In the genomic region with DNA sequence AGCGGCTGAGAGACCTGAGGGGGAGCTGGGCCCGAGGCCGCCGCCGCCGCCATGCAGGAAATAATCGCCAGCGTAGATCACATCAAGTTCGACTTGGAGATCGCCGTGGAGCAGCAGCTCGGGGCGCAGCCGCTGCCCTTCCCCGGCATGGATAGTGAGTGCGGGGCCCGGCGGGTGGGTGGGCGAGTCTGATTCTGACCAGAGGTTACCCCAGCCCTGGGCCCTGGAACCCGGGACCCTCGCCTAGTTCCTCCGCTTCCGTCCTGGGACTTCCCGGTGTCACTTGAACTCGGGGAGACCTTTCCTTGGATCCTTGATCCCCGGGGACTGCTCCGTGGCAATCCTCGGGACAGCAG, we compare ENCODE assay signal across 7 mouse cellular contexts. TPM values are rescaled to one million over a fixed set of nuclear protein-coding genes. Genes with fewer than 3 reads are reported as not detected.
DNase-seq lines count a peak whose midpoint lies in the region; ATAC-seq and TF ChIP-seq lines count a peak whose summit lies in the region.

No protein-coding gene starts in this region.

- TF ChIP-seq CTCF in small intestine, adult 2 months (IDR thresholded peaks at IDR 0.05; ENCODE audit: extremely low read depth, insufficient read length, insufficient replicate concordance, low read depth, low read length), result no peak

- no peaks in the 10 kb centered on the region for H3K9me3 ChIP-seq in lung, embryonic 15.5 days
- no peaks in the 10 kb centered on the region for H3K9me3 ChIP-seq in erythroblast, embryonic 14.5 days (ENCODE audit: control insufficient read depth, low read length)
- H3K9me3 ChIP-seq in limb, embryonic 12.5 days, result no peaks in the 10 kb centered on the region

- no peaks in the 10 kb centered on the region for H3K27me3 ChIP-seq in lung, embryonic 15.5 days
- no peaks in the 10 kb centered on the region for H3K27me3 ChIP-seq in erythroblast, embryonic 14.5 days (ENCODE audit: control insufficient read depth)
- no peaks in the 10 kb centered on the region for H3K27me3 ChIP-seq in limb, embryonic 12.5 days
- H3K27me3 ChIP-seq in small intestine, adult 2 months (ENCODE audit: control insufficient read depth, insufficient read depth, low read length), result no peaks in the 10 kb centered on the region

- H3K4me3 ChIP-seq in lung, embryonic 15.5 days, result peak overlapping the region; percentile 78
- H3K4me3 ChIP-seq in erythroblast, embryonic 14.5 days (replicated peaks), result peak overlapping the region; percentile 87
- H3K4me3 ChIP-seq in limb, embryonic 12.5 days (replicated peaks), result peak overlapping the region; percentile 95
- peak overlapping the region; percentile 91 for H3K4me3 ChIP-seq in small intestine, adult 2 months (ENCODE audit: low read depth, low read length)

- H3K4me1 ChIP-seq in lung, embryonic 15.5 days, result peaks cover 27% of the 10 kb centered on the region
- H3K4me1 ChIP-seq in erythroblast, embryonic 14.5 days (ENCODE audit: control insufficient read depth), result peaks cover 48% of the 10 kb centered on the region
- peaks cover 23% of the 10 kb centered on the region for H3K4me1 ChIP-seq in limb, embryonic 12.5 days (replicated peaks)
- H3K4me1 ChIP-seq in small intestine, adult 2 months (ENCODE audit: control insufficient read depth, insufficient read depth, insufficient read length, low read length), result peaks cover 3% of the 10 kb centered on the region; the same call in 1 of the 2 replicates

- H3K4me2 ChIP-seq in lung, embryonic 15.5 days, result peak overlapping the region; percentile 86
- peak overlapping the region; percentile 91 for H3K4me2 ChIP-seq in limb, embryonic 12.5 days

- peaks cover 26% of the 10 kb centered on the region for H3K36me3 ChIP-seq in lung, embryonic 15.5 days
- peaks cover 61% of the 10 kb centered on the region for H3K36me3 ChIP-seq in erythroblast, embryonic 14.5 days (ENCODE audit: control insufficient read depth)
- H3K36me3 ChIP-seq in limb, embryonic 12.5 days, result peaks cover 52% of the 10 kb centered on the region
- H3K36me3 ChIP-seq in small intestine, adult 2 months (ENCODE audit: control insufficient read depth, insufficient read depth, low read length), result peaks cover 22% of the 10 kb centered on the region

- WGBS in lung, embryonic 15.5 days, result under 1% methylated on average over 26 of the region's 28 CpGs
- WGBS in limb, embryonic 12.5 days, result 1% methylated on average over 28 of the region's 28 CpGs
- under 1% methylated on average over 28 of the region's 28 CpGs for WGBS in small intestine, adult 2 months

- DNase-seq in lung, postnatal 25 days (ENCODE audit: low spot score), result no peak
- DNase-seq in left cerebral cortex, adult 9 months (ENCODE audit: low spot score in 2 of 2), result no peak
- no peak for DNase-seq in yolk sac, embryonic 10.5 days (ENCODE audit: low spot score)

- H3K9ac ChIP-seq in lung, embryonic 15.5 days, result peak overlapping the region; percentile 94
- peak overlapping the region; percentile 92 for H3K9ac ChIP-seq in limb, embryonic 12.5 days (replicated peaks)

- TF ChIP-seq POLR2A in small intestine, adult 2 months (IDR thresholded peaks at IDR 0.05; ENCODE audit: low read depth, low read length), result no peak

- ATAC-seq in lung, embryonic 15.5 days (ENCODE audit: borderline replicate concordance, extremely low read depth, low FRiP score, low TSS enrichment), result peak; percentile 50
- ATAC-seq in limb, embryonic 12.5 days (ENCODE audit: insufficient number of reproducible peaks, insufficient read depth, low FRiP score, low TSS enrichment, low read depth), result peak; percentile 60

- peak overlapping the region; percentile 88 for H3K27ac ChIP-seq in lung, embryonic 15.5 days
- peak overlapping the region; percentile 86 for H3K27ac ChIP-seq in limb, embryonic 12.5 days
- H3K27ac ChIP-seq in small intestine, adult 2 months (ENCODE audit: insufficient read depth, low read depth, low read length), result 0 out of 2 replicates have a peak overlapping the region, but pooled peaks have one; percentile 15

RNA-seq across cellular contexts. Expression of a gene that starts 0.3 kb away (rescaled TPM):
- polyA plus RNA-seq in lung, embryonic 15.5 days (2015; fragmentation: Nextera tagmentation; extraction: Ambion mirVana), result 55.0 and 56.2 TPM in 2 replicates
- polyA plus RNA-seq in erythroblast, embryonic 14.5 days (2012), result 7.8 and 8.9 TPM in 2 replicates
- polyA plus RNA-seq in limb, embryonic 12.5 days (2016; fragmentation: Nextera tagmentation; extraction: Ambion mirVana), result 65.9 and 67.2 TPM in 2 replicates
- polyA plus RNA-seq in small intestine, adult 2 months (2012; rRNA removed), result 11.6 and 23.2 TPM in 2 replicates

RNA-seq across cellular contexts. Expression of a gene that starts 0.4 kb away (rescaled TPM):
- polyA plus RNA-seq in lung, embryonic 15.5 days (2015; fragmentation: Nextera tagmentation; extraction: Ambion mirVana), result 15.6 and 16.9 TPM in 2 replicates
- polyA plus RNA-seq in erythroblast, embryonic 14.5 days (2012), result 1.1 and 1.3 TPM in 2 replicates
- 18.5 and 20.4 TPM in 2 replicates for polyA plus RNA-seq in limb, embryonic 12.5 days (2016; fragmentation: Nextera tagmentation; extraction: Ambion mirVana)
- polyA plus RNA-seq in small intestine, adult 2 months (2012; rRNA removed), result 5.6 and 11.6 TPM in 2 replicates

RNA-seq across cellular contexts. Expression of a gene that starts 24.6 kb away (rescaled TPM):
- 691 and 724 TPM in 2 replicates for polyA plus RNA-seq in lung, embryonic 15.5 days (2015; fragmentation: Nextera tagmentation; extraction: Ambion mirVana)
- polyA plus RNA-seq in erythroblast, embryonic 14.5 days (2012), result 8.3 and 21.1 TPM in 2 replicates
- 603 and 604 TPM in 2 replicates for polyA plus RNA-seq in limb, embryonic 12.5 days (2016; fragmentation: Nextera tagmentation; extraction: Ambion mirVana)
- 99.9 and 140 TPM in 2 replicates for polyA plus RNA-seq in small intestine, adult 2 months (2012; rRNA removed)

RNA-seq across cellular contexts. Expression of a gene that starts 27.1 kb away (rescaled TPM):
- 187 and 190 TPM in 2 replicates for polyA plus RNA-seq in lung, embryonic 15.5 days (2015; fragmentation: Nextera tagmentation; extraction: Ambion mirVana)
- 2.2 and 3.0 TPM in 2 replicates for polyA plus RNA-seq in erythroblast, embryonic 14.5 days (2012)
- 250 and 254 TPM in 2 replicates for polyA plus RNA-seq in limb, embryonic 12.5 days (2016; fragmentation: Nextera tagmentation; extraction: Ambion mirVana)
- polyA plus RNA-seq in small intestine, adult 2 months (2012; rRNA removed), result 28.1 and 52.8 TPM in 2 replicates

RNA-seq across cellular contexts. Expression of a gene that starts 27.2 kb away (rescaled TPM):
- polyA plus RNA-seq in lung, embryonic 15.5 days (2015; fragmentation: Nextera tagmentation; extraction: Ambion mirVana), result 79.2 and 81.1 TPM in 2 replicates
- polyA plus RNA-seq in erythroblast, embryonic 14.5 days (2012), result 23.4 and 39.5 TPM in 2 replicates
- 132 and 145 TPM in 2 replicates for polyA plus RNA-seq in limb, embryonic 12.5 days (2016; fragmentation: Nextera tagmentation; extraction: Ambion mirVana)
- polyA plus RNA-seq in small intestine, adult 2 months (2012; rRNA removed), result 8.5 and 18.7 TPM in 2 replicates

Comparison
In these comparisons a context has a peak if more than half of its experiments do, and no peak if none do; other contexts are left out.
1. H3K27ac ChIP-seq: peak in every context shown above with its lines; median percentile 88 in lung, embryonic 15.5 days; 86 in limb, embryonic 12.5 days; 15 in small intestine, adult 2 months.